In the genomic region with DNA sequence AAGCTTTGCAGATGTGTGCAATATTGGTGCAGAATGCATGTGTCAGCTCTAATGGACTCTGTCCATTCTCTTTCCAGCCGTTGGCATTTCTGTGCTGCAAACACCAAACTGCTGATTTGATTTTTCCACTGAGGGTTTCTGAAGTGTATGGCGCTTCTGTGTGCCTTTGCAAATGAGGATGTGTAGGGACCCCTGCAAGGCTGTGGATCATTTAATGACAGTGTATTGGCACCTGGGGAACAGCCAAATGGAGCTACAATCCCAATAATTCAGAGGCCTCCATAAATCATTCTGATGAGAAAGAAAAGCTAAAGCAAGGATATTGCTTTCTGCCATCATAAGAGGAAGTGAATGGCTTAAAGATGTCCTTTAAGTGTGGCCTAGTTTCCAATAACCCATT, we compare ENCODE assay signal across 18 mouse cellular contexts.
"Had no signal": no experiment of that assay in that cellular context is flagged by ENCODE, and none has a peak within 500 bp of the region (broad histone marks: within the 10 kb centered on the region; RNA-seq: fewer than 3 reads in every experiment).

No protein-coding gene starts in this region.

- H3K27me3 ChIP-seq: kidney, embryonic 15.5 days; liver, embryonic 15.5 days; megakaryocyte, embryonic 14.5 days; midbrain, embryonic 12.5 days; stomach, embryonic 15.5 days had no signal

- H3K4me2 ChIP-seq: kidney, embryonic 15.5 days; liver, embryonic 11.5 days; liver, embryonic 15.5 days; lung, embryonic 14.5 days; midbrain, embryonic 12.5 days; stomach, embryonic 15.5 days had no signal

- H3K4me3 ChIP-seq: kidney, embryonic 15.5 days; left cerebral cortex, adult 2 months; limb, embryonic 10.5 days; liver, embryonic 15.5 days; megakaryocyte, embryonic 14.5 days; midbrain, embryonic 12.5 days; myocyte; stomach, embryonic 15.5 days had no signal

- DNase-seq: kidney, adult 2 months; kidney, postnatal 14 days; lung, embryonic 14.5 days; lung, postnatal 10 days; lung, postnatal 4 days; right cerebral cortex, postnatal 14 days; thymus, adult 2 months; thymus, postnatal 25 days had no signal

- ATAC-seq: intestine, embryonic 16.5 days had no signal

- H3K9me3 ChIP-seq: kidney, embryonic 15.5 days; limb, embryonic 10.5 days; liver, embryonic 15.5 days; megakaryocyte, embryonic 14.5 days; midbrain, embryonic 12.5 days; stomach, embryonic 15.5 days had no signal

- H3K9ac ChIP-seq: kidney, embryonic 15.5 days; liver, embryonic 15.5 days; lung, embryonic 14.5 days; midbrain, embryonic 12.5 days; stomach, embryonic 15.5 days had no signal

- H3K36me3 ChIP-seq: kidney, embryonic 15.5 days; limb, embryonic 10.5 days; liver, embryonic 15.5 days; midbrain, embryonic 12.5 days; stomach, embryonic 15.5 days had no signal

- H3K27ac ChIP-seq: kidney, embryonic 15.5 days; left cerebral cortex, adult 2 months; limb, embryonic 10.5 days; liver, embryonic 15.5 days; midbrain, embryonic 12.5 days; stomach, embryonic 15.5 days had no signal

- H3K4me1 ChIP-seq: kidney, embryonic 15.5 days; limb, embryonic 10.5 days; liver, embryonic 15.5 days; megakaryocyte, embryonic 14.5 days; midbrain, embryonic 12.5 days; stomach, embryonic 15.5 days had no signal
